Mouse (Mus musculus) layer of hippocampus, postnatal 36 days (tissue): ENCODE measurements around the gene Tdrd7. TPM values are rescaled to one million over a fixed set of nuclear protein-coding genes. Genes with fewer than 3 reads are reported as not detected.
A peak's percentile ranks its signal among the peaks of the same experiment; 100 is the strongest.

ENCODE experiments used
- DNase-seq, 2 experiments: peaks; one replicate each; pipeline ENCODE4 v3.0.0; 2022
- total RNA-seq, 2 experiments: library from RNA; stranded (reverse); gene quantifications; 2 replicates each; pipeline ENCODE4 v1.2.3; 2021

The Tdrd7 gene
- total RNA-seq: 10 to 100 TPM; 25.7 to 26.0 TPM

DNA sequence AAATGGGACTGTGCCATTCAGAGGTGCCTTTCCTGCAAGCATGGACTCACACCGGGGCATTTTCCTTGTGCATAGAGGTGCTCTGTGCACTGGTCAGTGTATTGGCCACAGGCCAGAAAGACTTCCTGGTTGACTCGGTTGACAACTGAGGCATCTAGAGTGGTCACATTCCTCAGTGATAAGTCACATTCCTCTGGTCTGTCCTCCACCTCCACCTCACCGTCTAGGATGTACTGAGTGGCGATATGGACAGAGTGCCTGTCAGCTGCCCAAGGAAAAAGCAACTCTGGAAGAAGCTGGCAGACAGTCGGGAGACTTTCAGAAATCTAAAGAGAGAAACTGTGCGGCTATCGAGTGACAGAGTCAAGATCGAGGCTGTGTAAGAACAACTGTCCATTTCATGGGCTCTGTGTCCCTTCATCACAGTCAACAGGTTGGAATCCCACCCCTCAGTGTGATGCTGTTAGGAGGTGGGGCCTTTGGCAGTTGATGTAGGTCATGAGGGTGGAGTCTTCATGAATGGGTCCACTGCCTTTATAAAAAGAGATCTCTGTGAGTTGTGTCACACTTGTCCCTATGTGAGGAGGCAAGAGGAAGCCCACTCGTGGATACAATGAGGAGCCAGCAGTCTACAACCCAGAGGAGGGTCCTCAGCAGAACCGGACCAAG, at the start of gene Tdrd7:
Tdrd7 (plus strand) TSS at position 564 of the 669 bp plus-strand sequence.
- DNase-seq: no peak

- no peak for DNase-seq
Observed at GRCm38 (mm10) chr4:45917091-45917490, 48.0 kb upstream of the Tdrd7 start.

- no peak for DNase-seq
Observed at GRCm38 (mm10) chr4:45921663-45922435, 43.3 kb upstream of the Tdrd7 start.

DNA sequence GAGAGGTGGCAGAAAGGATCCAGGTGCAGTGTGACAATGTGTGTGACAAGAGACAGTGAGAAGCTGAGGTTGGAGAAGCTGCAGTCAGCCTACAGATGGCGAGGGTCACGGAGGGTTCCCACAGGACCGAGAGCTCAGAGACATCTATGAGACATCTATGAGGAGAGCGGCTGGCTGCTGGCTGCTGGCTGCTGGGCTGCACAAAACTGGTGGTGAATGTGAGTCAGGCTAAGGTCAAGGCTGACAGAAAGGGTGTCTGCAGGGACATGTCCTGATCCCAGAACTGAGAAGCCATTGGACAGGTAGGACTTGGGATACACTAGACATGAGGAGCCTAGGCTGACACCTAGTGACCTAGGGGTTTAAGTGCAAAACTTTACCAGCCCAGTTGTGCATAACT, 41.1 kb upstream of the Tdrd7 start:
- no peak for DNase-seq

DNA sequence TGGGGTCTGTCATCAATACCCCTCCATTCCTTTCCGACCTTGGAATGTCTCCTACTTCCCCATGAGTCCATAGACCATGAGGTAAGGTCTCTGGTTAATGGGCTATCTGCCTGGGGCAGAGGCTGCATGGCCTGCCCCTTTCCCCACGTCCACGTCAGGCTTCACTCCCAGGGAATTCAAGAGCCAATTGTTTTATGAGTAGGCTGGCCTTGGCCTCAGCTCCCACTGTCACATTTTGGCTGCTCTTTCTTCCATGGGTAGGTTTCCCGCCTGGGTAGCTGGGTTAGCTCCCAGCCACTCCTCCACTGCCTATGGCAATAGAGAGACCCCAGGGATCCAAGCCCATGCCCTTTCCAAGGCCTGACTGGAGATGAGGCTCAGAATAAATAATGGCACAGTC, 36.6 kb upstream of the Tdrd7 start:
- no peak for DNase-seq

DNA sequence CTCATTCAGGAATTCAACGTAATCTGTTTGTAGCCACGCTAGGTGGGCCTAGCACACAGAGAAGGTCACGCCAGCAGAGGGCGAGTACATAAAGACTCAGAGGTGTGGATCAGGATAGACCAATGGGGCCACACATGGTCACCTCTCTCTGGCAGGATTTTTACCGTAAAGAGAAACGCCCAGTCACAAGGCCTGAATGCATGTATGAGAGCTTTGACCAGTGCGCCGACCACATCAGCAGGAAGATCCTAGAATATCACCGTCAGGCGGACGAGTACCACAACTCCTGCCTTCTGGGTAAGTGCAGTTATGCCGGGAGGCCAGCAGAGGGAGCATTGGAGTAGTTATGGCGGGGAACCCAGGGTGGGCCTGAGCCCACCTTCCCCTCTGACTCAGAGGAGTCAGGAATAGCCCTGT, 23.5 kb upstream of the Tdrd7 start:
- DNase-seq: peak; percentile 26 to 41

DNA sequence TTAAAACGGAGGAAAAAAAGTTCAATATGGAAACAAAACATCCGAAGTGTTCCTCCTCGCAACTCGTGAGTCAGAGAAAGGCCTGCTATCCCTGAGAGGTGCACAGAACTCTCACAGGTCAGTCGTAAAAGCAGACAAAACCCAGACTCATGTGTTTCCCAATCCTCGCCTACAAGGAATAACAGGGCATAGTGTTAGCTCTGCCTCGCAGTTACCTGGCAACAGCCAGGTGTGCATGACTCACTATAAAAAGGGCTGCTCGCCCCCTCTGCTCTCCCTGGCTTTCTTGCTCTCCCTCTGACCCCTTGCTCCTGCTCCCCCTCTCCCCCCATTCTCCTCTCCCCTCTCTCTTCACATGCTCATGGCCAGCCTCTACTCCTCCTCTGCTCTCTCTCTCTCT, 17.4 kb upstream of the Tdrd7 start:
- DNase-seq: no peak

GRCm38 (mm10) chr4:45949109-45949848, 15.9 kb upstream of the Tdrd7 start:
- no peak for DNase-seq

GRCm38 (mm10) chr4:45951830-45952229, 13.3 kb upstream of the Tdrd7 start:
- no peak for DNase-seq

- no peak for DNase-seq
Observed at GRCm38 (mm10) chr4:45953025-45953919, 11.9 kb upstream of the Tdrd7 start.

- DNase-seq: no peak
Observed at GRCm38 (mm10) chr4:45955235-45955634, 9.9 kb upstream of the Tdrd7 start.

DNA sequence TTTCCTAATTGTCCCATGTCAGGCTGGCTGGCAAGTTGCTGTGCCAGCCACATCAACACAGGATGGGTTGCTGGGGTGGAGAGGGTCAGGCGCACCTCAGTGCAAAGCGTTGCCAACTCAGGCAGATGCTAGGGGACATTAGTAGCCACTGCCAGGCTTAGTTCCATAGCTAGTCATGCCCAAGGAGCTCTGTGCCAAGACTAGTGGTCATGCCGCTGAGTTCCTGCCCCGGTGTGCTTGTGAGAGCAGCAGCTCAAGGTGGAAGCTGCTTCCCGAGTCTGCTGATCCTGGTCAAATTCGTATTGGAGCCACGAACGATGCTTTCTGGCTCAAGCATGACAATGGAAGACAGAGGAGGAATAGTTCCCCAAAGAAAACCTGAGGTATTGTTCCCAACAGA, 9.0 kb upstream of the Tdrd7 start:
- no peak for DNase-seq

- no peak for DNase-seq
Observed at GRCm38 (mm10) chr4:45956706-45957105, 8.4 kb upstream of the Tdrd7 start.

GRCm38 (mm10) chr4:45965737-45966447, 758 bp downstream of the Tdrd7 start:
- DNase-seq: no peak

DNA sequence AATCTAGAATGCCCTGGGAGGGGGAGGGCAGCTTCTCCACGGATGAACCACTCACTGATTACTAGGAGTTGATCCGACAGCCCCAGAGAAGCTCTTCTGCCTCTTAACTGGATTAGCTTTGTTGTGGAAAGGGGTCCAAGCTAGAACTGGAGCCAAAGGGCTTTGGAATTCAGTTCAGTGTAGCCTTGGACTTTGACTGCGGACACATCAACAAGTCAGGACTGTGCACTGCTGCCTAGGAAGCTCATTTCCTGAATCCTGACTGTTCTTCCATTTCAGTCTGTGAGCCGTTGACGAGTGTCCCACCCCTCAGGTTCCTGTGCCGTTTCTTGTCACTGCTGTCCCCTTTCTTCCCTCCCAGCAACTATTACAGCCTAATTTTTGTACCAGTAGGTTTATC, 1.6 kb downstream of the Tdrd7 start:
- no peak for DNase-seq

DNA sequence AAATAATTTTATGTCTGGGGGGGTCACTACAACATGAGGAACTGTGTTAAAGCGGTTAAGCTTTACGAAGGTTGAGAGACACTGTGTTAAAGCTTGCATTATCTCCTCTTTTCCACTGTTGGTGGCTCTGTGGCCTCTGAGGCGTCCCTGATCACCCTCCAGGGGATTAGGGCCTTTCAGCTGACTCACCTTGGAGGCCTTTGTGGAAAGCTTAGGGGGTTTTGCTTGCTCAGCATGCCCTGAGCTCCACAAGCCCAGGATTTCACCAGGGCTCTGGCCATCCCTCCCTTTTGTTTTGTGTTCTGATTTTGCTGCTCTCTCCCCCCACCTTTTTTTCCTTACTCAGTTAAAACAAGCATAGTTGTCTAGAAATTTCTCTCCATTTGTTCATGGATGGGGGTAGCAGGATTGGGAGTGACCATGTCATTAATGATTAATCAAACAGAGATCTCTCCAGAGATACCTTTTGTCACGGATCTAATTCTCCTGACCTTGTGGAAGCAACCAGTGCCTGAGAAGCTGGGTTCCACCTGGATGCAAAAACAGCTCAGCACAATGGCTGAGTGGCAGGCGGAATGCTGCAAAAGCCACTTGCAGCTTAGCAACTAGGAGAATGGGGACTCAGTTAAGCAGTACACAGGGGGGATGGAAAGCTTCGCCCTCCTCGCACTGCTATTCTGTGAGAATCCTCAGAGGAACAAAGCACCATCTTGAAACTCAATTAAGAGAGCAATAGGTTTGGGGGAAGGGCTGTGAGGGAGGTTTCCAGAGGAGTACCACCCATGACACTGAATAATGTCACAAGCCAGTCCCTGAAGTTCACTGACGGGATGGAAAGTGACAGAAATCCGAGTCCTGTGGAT, 2.6 kb downstream of the Tdrd7 start:
- DNase-seq: no peak

GRCm38 (mm10) chr4:45969051-45969450, 3.9 kb downstream of the Tdrd7 start:
- no peak for DNase-seq

DNA sequence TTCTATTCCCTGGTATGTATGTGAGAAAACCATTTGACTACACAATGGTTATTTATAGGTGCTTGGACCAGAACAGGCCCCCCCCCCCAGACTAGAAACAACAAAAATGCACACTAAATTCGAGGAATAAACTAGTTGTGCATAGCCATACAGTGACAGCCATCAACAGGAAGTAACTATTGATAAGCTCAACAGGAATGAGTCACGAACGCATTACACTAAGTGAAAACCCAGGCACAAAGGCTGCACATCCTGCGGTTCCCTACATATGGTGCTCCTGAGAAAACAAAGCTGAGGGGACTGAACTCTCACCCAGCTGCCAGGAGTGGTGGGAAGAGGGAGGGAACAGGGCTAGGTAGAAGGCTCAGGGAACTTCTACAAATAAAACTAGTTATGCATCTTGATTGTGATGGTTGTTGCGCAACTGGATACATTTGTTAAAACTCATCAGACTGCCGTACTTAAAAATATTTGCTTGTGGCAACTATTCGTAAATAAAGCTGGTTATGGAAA, 5.0 kb downstream of the Tdrd7 start:
- DNase-seq: no peak

DNA sequence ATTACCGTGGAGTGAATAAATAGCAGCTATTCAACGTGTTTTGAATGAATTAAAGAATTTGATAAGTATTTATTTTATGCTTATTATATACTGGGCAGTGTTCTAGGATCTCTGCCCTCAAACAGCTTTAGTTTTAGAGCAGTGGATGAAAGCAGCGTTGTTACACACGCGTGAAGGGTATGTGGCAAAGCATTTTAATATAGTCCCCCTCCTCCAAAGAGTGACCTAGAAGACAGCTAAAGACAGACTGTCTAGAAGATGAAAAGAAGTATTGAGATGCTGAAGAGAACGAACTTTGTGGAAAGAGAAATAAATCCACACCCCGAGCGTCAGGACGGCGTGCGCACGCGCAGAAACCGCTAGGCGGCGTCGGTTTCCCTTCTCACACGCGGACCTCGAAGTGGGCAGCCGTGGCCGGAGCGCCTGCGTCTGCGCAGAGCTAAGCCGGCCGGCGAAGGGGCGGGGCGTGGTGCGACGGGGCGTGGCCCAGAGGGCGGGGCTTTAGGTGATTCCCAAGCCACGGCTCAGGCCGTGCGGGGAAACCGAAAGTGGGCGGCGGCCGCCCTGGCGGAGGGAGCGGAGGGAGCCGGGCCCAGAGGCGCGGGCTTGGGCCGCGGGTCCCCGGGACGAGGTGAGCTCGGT, 6.8 kb downstream of the Tdrd7 start:
- peak; percentile 98 for DNase-seq

GRCm38 (mm10) chr4:45972448-45972854, 7.3 kb downstream of the Tdrd7 start:
- no peak for DNase-seq
